Mouse (Mus musculus) CD4-positive, CD25-positive, alpha-beta regulatory T cell, adult 2 months (primary cell): ENCODE data around the gene Dtx1.

Experiments
- DNase-seq: peaks from one replicate; pipeline ENCODE4 v3.0.0-alpha.2; 2012; ENCODE audit warnings: low read depth, low spot score

The Dtx1 gene

DNA sequence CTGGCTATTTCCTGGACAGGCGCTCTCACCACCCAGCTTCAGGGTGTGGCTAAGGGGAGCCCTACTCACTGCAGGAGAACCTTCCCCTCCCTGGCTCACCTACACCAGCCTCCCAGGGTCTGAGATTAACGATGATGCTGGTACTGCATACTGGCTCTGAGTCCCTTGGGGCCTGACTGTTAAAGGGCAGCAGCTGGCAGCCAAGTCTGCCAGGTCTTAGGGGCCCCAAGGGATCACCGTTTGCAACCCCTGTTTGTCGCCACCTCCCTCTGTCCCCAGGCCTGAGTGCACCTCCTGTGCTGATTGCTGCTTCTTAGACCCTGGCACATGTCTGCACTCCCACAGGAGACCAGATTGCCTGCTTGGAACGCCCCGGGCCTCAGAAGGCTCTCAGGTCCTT lies 7.3 kb downstream of the Dtx1 start:
- no peak for DNase-seq

DNA sequence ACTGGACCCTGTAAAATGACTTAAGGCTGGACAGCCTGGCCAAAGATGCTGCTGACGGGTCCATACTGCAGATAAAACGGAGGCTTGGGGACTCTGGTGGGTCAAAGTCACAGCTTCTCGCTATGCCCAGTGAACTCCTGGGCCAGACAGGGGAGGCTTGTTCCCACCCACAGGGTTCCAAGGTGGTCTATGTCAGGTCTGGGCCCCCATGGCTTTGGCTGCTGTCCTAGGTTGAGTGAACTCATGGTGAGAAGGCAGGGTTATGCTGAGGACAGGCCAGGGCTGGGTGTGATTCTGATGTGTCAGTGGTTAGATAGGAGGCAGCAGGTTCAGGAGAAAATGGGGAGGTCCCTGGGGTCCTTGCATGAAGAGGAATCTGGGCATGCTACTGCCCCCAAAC lies 8.1 kb downstream of the Dtx1 start:
- no peak for DNase-seq

DNA sequence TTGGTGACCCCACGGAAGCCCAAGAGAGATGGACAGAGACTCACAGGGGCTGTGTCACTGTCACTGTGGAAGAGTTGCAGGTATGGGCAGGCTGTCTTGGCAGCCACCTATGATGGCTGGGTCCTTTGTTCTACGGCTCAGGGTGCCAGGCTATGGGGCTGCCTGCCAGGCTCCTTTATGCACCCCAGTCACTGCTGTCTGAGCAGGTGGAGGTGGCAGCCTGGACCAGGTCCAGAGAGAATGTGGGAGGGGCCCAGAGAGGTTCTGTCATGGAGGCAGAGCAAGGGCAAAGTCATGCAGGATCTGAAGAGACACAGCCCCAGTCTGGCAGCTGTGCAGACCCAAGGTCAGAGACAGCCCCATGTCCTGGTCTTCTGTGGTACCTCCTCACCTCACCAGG lies 8.8 kb downstream of the Dtx1 start:
- DNase-seq: no peak

DNA sequence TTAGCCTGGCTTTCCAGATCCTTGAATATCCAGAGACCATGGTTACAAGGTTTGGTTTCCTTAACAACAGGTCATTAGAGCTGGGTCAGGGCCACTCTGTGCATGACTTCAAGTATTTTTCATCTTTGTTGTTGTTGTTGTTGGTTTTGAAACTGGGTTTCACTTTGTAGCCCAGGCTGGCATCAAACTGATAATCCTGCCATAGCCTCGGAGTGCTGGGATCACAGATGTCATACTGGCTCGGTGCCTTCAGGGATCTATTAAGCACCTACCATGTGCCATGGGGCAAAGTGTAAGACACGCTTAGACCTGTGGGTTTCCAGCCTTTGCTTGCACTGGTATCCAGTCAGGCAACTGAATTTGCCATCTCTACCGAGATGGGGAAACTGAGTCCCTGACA lies 9.3 kb downstream of the Dtx1 start:
- no peak for DNase-seq

DNA sequence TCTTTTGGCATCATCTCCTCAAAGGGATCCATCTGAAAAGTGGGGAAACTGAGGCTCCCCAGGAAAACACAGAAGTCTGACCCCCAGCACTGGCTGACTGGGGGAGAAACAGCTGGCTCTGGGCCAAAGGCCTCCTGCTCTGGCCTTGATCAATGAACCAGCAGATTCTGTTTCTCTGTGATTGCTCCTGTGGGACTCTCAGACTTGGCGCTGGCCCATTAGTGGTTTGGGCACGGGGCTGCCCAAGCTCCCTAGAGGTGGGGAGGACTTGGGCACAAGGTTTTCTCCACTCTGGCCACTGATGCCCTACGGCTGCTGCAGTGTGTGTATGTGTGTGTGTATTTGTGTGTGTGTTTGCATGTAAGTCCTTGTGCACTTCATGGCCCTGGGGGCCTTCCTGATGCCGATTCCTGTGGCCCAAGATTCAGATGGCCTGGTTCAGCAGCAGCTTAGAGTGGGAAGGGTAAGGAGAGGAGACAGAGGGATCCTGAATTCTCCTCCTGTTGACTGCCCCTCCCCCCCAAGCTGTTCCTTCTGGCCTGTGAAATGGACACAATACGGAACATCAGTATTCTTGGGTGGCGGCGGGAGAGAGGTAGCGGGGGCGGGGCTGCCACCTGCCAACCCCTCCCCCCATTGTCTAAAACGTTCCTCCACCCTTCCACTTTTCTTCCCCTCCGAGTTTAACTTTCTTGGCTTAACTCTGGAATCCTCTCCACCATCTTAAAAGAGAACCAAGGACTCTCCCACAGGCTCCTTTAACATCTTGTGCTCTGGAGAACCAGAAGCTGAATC lies 10.5 kb downstream of the Dtx1 start:
- no peak for DNase-seq

DNA sequence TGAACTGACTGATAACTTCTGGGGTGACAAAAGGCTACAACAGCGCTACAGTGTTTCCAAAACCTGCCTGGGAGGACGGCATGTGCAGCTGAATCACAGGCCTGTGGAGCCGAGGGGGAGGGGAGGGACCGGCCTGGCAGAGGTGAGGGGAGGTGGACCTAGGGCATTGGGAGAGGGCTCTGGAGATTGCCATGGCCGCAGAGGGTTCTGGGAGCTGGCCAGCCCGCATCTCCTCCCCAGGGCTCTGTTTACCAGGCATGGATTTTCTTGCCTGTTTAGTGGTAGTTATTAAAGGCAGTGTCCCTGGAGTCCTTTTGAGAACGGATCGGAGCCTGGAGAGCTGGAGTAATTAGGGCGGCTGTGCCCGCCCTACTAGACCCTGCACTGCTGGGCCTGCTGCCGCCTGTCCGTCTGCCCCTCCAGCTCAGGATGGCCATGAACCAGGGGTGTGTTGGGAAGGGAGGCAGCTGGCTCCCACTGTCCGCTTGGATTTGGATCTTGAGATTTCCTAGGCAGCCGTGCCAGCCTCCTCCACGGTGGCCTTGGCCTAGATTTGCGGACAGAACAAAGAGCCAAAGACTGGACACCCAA lies 12.8 kb downstream of the Dtx1 start:
- DNase-seq: no peak

DNA sequence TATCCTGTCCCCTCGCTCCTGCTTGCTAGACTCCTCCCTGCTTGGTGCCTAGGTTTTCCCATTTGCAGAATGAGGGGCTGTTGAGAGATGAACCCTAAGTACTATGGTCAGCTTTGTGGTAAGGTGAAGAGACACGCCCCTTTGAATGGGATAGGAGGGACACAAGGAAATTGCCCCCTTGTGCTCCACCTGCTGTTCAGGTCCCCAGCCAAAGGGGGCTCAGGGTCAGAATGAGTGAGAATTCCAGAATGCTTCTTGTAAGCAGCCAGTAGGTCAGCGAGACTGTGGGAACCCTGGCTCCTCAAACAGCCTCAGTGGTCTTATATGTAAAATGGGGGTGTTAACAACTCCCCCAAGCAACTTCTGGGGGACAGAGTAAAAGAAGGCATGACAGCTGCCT lies 13.5 kb downstream of the Dtx1 start:
- no peak for DNase-seq

DNA sequence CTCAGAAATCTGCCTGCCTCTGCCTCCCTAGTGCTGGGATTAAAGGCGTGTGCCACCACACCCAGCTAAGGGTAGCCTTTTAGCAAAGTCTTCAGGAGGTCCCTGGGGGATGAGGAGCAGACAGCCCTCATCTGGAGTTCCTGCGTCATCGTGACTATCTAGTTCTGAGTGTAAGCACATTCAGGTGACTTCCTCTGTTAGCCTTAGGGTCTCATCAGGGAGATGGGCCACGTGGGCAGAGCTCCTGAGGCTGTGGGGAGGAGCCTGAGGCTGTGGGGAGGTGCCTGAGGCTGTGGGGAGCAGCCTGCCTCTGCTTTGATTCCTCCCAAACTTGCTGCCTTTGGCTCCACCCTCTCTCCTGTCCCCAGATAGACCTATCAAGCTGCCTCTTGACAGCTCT lies 14.9 kb downstream of the Dtx1 start:
- DNase-seq: peak; percentile 80

DNA sequence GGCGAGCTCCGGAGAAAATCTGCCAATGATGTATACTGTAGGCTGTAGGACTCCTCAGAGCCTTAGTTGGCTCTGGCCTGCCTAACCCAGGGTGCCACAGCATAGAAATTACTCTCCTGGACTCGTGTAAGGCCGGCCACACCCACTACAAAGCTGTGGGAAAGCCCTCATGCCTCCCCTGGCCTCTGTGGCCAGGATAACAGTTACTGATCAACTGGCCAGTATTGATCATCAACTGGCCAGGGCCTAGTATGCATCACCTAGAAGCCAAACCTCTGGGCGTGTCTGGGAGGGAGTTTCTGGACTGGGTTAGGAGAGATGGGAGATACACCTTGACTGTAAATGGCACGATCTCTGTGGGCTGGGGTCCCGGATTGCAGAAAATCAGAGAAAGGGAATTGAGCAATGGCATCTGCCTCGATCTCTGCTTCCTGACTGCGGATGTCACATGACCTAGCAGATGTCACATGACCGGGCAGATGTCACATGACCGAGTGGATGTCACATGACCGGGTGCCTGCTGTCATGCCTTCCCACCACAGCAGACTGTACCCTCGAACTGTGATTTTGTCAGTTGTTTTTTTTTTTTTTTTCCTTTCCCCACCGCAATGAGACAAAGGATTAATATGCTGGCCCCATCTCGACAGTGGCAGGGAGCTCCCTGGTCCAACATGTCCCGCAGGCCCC lies 15.5 kb downstream of the Dtx1 start:
- DNase-seq: peak; percentile 68

DNA sequence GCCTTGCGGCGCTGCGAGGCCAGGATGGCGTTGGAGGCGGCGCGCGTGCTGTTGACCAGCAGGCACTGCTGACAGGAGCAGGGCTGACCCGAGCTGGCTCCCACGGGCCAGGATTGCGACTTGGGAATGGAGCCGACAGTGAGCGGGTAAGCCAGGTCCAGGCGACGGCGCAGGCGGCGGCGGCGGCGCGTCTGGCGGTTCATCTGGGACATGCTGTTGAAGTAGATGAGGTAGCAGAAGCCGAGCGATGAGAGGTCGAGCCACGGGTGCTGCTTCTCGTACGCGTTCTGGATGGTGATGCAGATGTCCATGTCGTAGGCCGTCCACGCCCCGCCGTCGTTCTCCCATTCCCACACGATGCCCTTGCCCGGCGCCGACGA lies 17.0 kb downstream of the Dtx1 start:
- no peak for DNase-seq

DNA sequence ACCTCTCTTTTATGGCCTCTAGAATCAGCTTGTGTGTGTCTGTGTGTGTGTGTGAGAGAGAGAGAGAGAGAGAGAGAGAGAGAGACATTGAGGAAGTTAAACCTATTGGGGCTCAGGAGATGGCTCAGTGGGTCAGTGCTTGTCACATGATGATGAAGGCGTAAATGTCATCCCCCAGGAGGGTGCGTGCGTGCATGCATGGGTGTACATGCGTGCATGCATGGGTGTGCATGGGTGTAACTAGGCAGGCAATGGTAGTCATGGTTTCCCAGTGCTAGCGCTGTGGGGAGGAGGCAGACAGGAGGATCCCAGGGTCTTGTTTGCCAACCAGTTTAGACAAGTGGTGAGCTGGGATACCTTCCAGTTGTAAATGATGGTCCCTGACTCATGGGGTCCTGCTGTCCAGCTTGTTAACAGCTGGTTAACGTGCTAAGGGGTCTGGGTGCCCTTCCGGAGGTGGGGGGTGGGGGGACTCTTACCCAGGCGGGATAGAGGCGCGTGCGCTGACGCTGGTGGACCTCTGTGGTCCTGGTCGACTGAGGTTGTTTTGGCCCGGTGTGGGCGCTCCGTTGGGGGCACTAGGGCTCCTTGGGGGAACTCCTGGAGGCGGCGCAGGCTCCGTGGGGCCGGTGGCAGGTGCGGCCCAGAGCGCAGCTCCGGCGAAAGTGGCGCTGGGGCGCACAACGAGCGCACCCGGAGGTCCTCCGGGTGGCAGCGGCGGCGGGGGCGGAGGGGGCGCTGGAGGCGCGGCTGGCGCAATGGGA lies 17.6 kb downstream of the Dtx1 start:
- DNase-seq: no peak

DNA sequence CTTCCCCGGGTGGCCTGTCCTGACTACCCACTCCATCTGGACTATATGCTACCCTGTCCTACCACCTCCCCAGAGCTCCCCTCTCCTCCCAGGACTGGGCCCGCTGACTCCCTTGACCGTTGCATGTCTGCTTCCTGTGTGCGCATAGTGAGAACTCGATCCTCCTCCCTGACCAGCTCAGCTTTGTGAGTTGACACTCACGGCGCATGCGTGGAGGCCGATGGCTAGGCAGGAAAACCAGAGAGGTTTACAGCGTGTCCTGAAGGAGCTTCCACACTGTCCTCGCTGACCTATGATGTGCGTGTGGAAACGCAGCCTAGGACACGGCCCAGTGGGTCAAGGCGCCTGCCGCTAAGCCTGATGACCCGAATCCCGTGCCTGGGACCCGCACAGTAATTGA lies 19.7 kb downstream of the Dtx1 start:
- DNase-seq: no peak

DNA sequence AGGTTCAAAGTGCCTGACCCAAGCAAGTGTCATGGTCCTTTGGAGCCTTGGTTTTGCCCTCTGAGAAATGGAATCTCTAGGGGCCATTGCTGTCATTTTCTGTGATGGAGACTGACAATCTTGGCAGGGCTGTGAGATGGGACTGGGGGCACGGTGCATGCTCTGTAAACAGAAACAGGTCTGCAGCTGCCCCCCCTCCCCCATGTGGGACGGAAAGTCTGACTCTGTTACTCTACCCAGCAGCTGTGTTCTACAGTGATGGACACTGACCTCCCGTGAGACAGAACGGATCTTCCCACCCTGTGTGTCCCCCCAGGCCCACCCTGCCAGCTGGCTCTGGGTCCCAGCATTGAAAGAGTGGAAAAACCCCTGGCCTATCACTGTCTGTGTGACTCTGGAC lies 21.3 kb downstream of the Dtx1 start:
- no peak for DNase-seq

DNA sequence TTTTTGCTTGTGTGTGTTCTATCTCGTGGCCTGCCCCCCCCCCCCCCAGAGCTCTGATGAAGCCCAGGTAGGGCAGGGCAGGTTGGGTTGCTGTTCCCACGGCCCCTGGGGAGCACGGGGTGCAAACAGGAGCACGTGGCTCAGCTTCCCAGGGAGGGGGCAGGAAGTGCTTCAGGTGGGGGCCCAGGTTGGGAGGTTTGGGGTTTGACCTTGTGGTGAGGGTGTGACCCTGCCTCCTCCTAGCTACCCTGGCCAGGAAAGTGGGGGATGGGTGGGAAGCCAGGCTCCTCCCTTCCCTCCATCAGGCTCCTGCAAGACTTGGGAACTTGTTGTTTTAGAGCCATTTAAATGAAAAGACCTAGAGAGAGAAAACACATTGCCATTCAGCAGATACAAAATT lies 23.3 kb downstream of the Dtx1 start:
- peak; percentile 75 for DNase-seq

DNA sequence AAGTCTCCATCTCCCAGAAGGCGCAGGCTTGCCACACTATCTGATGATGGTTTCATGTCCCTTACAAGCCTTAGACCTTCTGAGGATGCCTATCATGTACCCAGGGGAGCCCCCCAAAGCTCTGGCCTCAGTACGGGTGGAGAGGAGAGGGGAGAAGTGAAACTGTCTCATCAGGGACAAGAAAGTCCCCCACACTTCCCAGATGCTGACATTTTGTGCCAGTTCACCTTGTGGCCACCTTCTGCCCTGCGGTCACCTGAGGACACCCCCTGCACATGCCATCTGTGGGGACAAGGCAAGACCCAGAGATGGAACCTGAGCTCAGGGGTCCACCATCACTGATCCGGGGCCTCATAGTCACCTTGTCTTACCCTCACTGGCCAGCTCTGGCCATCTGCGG lies 23.8 kb downstream of the Dtx1 start:
- no peak for DNase-seq

DNA sequence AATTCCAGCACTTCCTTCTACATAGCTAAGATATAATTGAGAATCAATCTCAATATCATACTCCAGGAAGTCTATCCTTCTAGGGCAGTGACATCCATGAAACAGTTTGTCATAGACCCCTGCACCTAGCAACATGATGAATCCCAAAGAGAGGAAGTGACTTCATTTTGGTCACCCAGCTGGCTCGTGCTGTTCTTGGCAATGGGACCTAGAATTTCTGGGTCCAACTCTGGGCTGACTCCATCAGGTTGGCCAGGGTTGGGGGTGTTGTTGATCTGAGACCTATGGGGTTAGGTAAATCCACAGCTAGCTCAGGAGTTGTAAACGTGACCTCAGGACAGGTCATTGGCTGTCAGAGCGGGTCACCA lies 24.3 kb downstream of the Dtx1 start:
- DNase-seq: no peak

DNA sequence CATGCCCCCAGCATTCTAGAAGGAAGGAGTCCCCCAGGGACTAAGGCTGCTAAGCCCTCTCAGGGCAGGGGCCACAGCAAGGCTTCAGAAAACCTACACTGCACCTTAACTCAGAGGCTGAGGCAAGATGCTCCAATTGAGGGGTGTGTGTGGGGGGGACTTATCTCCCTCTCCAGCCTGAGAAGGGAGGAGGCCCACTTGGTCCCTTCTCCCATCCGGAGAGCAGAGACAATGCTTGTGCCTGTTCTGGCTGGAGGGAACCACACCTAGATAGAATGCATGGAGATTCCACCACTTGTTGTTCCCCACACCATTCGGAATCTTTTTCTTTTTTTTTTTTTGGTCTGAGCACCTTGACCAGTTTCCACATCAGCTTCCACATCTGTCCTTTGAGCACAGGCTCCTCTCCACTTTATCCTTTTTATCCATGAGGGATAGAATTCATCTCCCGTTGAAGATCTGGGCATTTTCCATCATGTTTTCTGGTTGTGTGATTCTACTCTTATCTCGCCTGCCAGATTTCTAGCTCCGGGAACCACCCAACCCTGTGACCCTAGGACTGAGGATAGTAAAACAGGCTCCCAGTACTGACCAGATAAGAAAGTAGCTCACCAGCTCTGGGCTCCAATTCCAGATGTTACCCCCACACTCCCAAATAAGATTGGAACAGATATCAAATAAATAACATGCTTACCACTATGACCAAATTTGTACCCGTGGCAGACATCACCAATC lies 24.8 kb downstream of the Dtx1 start:
- DNase-seq: no peak

DNA sequence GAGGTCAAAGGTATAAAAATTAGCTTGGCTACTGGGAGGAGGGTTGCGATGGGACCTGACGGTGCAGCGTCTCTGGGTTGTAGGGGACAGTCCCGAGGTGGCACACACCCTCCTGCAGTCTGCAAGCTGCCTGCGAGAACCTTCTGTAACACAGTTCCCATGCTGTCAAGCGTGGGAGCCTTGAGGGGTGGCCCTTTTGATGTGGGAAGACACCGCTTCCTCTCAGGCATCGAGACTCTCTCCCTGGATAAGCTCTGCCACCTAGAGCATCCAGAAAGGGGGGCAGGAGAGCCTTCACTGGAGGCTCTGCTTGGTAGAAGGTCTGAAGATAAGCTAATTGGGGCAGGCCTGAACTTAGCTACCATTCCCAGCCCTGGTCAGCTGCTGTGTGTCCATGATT lies 26.0 kb downstream of the Dtx1 start:
- peak; percentile 89 for DNase-seq

DNA sequence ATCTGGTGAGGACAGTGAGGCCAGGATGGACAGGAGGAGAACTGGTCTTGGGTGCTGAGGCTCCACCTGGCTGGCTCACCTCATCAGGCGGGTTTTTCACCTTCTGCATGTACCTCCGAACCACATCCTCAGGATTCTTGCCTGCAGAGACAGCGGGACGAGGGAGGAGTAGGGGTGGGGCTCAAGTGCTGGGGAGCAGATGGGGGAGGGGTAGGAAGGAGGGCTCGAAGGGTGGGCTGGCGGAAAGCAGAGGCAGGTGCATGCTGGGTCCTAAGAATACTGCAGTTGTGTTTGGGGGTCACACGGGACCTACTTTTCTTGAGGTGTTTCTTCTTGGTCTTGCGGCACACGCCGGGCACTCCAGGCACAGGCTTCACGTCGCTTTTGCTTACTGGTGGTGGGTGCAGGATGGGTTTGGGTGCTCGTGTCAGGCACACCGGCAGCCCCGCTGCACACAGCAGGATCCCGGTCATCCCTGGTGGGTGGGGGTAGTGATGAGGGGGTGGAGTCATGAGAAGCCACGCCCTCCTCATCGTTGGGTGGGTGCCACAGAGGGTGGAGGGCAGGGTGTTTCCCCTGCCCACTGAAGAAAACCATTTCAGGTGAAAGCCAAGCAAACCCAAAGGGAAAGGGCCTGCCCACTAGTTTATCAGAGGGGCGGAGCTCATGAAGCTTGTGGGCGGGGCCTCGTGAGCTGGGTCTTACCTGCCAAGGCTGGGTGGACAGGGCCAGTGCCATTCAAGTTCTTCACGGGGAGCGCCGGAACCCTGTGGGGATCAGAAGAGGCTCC lies 28.6 kb downstream of the Dtx1 start:
- DNase-seq: peak; percentile 56

DNA sequence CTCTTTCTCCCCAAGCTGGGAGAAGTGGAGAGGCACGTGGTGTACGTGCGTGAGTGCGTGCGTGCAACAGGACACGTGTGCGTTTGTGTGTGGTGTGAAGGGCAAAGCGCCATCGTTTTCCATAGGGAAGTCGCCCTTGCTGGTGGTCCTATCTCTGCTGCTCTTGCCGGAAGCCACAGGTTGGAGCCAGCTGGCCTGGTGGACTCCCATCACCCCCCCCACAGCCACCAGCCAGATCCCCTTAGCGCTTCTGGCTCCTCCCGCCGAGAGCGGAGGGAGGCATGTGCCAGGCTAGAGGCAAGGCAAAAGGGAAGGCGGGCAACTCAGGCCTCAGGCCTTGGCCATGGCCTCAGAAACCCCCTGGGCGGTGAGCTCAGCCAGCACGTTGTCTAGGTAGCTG lies 30.8 kb downstream of the Dtx1 start:
- no peak for DNase-seq
